Mouse (Mus musculus) gonadal fat pad, adult 2 months (tissue): ENCODE measurements around the gene Auh. TPM values are rescaled to one million over a fixed set of nuclear protein-coding genes. Genes with fewer than 3 reads are reported as not detected.

Experiments
- DNase-seq: peaks from one replicate; pipeline ENCODE4 v3.0.0-alpha.2; 2012; ENCODE audit warnings: low read depth
- polyA plus RNA-seq: library from polyadenylated mRNA; depleted of rRNA; stranded (reverse); fragments of >200 nt; gene quantifications from 2 replicates; pipeline ENCODE4 v1.2.3, GENCODE M21; 2012; rRNA removed

The Auh gene
- polyA plus RNA-seq, result 37.9 and 47.3 TPM in 2 replicates

- peak; percentile 34 for DNase-seq
Observed at GRCm38 (mm10) chr13:52929209-52930171, at the start of gene Auh. Auh (minus strand) TSS chr13:52929681.

DNA sequence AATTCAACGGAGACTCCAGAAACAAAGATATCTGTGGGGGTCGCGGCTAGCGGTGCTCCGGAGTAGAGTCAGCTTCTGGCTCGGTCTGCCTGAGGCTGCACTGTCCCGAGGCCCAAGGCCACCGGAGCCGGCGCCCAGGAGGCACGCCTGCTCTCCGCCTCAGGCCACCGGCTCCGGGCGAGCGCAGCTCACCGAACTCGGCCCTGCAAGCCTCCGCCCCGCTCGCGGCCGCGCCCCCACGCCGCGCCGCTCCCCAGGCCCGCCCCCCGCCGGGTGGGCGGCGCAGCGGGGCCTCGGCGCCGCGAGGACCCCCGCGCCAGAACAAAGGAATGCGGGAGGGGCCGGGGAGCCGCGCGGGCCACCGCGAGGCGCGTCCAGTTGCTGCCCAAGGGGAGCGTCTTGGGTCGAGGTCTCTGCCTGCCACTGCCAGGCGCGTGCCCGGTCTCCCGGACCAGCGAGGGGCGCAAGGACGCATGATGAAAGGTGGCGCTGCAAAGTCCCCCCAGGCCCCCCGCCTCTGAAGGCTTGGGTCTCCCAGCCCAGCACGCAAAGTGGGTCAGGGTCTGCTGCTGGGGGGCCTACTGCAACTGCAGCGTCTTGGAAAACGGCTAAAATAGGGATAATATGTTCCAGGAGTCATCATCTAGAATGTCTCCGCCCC is 49.0 kb upstream of the Auh start:
- DNase-seq, result no peak

DNA sequence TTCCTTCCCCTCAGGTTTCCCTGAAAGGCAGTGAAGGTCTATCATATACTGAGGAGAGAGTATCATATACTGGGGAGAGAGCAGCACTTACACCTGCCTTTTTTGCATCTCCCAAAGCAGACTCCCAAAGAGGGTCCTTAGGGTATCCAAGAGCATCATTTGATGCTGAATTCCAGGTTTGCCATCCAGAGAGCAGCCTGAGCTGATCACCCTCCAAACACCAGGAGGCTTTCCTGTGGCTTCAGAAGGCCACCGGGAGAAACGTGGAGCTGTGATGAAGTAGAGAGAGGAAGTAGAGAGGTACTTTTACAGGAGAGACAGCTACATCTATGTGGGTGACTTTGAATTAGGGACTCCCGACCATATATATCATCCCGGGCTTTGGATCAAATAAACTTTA is 48.3 kb upstream of the Auh start:
- DNase-seq, result no peak

DNA sequence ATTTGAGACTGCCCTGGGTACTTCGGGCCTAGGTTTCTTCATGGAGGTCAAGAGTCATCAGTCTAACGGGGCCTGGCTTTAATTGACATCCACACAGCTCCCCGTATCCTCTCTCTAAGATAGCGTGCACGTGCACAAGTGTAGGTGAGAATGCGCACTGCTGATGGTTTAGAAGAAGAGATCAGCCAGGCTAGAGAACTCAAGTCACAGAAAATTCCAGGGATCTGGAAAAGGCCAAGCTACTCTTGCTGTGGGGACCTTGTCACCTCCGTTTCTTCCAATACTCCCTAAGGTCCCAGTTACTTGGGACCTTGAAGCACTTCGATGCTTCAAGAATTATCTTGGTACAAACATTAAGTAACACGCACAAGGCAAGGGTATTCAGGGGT is 47.7 kb upstream of the Auh start:
- no peak for DNase-seq

DNA sequence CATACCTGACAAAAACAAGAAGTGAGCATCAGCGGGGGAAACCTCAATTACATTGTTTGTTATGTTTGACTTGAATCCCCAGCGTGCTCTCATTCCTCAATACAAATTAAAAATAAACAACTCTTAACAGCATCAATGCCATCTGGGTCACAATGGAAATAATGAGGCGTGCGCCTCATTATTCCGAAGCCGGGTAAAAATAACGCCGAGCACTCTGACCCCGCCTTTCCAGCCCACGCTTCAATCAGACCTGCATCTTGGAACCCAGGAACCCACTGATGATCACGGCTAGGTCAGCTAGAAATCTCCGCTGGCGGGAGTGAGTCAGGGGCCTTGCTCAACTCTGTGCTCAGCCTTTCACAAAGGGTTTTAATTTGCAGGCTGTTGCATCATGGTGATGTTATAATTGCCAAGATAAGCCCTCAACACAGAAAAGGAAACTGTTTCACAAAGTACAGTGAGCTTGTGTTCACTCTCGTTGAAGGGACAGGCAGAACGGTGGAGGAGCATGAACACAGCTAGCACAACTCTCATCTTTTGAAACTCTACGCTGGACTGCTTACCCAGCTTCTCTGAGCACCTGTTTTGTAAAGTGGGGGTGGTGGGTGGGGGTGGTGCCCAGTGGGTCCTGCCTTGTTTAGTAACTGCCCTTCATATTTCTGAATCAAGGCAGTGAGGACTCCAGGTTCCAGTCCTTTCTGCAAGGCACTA is 47.2 kb upstream of the Auh start:
- DNase-seq, result peak; percentile 92

DNA sequence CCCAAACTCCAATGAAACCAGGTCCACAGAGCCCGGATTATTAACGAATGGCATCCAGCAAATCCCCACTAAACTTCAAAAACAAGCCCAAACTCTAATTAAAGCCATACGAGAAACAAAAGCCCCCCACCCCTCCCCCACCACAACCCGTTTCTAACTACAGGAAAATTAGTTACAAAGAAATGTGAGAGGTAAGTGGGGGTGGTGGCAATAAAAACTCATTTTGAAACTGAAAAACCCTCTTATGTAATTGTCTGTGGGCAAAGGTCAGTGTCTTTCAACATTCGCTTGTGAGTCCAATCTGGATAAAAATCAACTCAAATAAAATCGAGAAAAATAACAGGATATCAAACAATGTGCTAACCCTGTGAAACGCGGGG is 46.6 kb upstream of the Auh start:
- DNase-seq, result no peak

GRCm38 (mm10) chr13:52974676-52975075 is 45.2 kb upstream of the Auh start:
- DNase-seq, result no peak

DNA sequence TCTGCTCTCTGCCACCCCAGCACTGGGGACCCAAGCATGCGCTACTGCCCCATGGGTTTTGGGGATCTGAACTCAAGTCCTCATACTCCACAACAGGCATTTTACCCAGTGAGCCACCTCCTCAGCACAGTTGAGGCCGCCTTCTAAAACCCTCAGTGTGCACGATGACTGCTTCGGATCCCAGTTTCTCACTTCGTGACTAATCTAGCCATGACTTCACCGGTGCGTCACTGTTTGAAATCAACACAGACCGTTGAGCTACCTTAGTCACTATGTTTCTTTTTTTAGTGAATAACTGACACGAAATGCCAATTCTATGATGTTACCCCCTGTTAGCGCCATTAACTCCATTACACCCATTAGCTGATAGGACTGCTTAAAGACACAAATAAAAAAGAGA is 43.9 kb upstream of the Auh start:
- DNase-seq, result no peak

- DNase-seq, result no peak
Observed at GRCm38 (mm10) chr13:52972626-52973025, 43.1 kb upstream of the Auh start.

DNA sequence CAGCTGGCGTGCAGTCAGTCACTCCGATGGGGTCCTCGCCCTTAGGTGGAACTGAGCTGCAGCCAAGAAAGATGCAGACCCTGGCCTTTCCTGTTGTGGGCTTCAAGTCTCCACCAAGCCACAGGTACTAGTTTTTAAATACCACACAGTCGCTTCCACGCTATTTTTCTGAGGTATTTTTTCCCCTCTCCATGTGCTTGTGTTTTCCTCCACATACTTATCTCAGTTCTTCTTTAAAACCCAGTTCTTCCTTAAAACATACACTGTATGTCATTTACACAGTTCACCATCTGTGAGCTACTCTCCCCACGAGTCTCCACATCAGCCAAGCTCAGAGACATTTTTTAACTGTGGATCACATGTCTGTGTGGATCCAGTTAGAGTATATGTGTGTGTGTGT is 41.4 kb upstream of the Auh start:
- no peak for DNase-seq

DNA sequence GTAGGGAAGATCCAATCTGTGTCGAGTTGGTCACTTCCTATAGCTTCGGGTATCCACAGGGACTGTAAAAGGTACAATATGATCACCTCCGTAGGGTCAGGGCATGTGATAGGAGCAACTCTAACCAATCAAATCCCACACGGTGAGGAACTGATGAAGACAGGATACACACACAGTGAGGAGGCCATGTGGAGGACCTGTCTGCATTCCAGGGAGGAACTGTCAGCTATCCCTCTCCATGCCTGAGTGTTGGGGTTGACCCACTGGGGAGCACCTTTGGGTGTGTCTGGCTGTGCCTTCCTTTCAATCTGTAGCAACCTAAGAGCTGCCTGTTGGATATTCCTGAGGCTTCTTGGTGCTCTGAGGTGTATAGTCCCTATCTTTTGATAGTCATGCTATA is 33.4 kb upstream of the Auh start:
- no peak for DNase-seq

- DNase-seq, result no peak
Observed at GRCm38 (mm10) chr13:52962361-52962760, 32.9 kb upstream of the Auh start.

DNA sequence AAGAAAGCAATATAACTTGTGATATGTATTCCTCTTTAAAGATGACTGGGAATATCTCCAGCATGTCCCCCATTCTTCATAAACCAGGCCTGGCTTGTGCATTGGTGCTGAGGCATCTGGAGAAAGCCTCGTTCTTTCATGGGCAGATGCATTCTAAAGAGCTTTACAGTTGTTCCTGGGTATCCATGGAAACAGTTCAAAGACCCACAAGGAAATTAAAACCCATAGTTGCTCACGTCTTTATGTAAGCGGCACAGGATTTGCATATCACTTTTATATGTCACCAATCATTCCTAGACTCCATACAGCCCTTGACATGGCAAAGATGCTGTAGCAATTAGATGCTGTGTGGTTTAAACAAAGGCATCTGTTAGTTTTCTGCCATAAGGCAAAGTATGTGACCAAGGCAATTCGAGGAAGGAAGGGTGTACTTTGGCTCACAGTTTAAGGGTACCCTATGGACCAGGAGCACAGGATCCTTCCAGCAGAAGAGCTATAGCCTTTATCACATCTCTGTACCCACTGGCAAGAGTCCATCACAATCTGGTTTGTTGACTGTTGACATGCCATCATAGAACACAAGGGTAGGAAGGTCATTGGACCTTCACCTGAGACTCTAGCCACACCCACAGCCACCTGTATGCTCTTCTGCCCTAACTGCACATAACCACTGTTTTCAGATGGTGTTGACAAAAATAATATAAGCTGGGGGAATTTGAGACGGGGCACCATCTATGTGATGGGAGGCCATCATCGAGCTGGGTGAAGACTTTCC is 24.5 kb upstream of the Auh start:
- DNase-seq, result no peak

GRCm38 (mm10) chr13:52949211-52949610 is 19.7 kb upstream of the Auh start:
- no peak for DNase-seq

DNA sequence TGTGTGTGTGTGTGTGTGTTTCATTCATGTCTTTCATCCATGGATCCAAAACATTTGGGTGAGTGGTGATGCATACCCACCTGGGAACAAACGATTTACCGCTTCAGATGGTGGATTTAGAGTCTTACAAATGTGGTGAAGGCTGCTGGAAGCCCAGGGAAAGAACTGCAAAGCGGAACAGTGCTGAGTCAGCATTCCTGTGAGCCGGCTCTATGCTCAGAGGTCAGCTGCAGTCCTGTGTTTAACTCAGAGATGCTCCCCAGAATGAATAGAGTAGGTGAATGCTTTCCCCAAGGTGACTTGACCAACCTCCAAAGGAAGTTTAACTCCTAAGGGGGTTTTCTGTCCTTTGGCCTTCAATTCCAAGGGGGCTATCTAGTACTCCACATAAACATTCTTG is 18.1 kb upstream of the Auh start:
- no peak for DNase-seq

DNA sequence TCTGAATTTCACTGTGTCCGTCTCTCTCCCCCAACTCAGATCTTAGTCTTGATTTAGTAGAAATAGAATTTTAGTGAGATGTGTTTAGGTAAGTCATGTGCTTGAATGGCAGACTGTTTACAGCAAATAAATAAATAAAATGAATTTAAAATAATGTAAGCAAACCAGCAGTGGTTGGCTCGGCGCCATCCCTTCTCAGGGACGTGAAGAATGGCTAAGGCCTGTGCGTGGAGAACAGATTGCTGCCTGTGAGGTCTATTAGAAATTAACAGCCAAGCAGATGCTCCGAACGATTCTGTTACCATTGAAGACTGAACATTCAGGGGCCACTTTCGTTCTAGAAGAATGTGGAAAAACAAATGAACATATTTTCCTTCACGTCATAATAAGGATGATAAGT is 16.3 kb upstream of the Auh start:
- DNase-seq, result no peak

DNA sequence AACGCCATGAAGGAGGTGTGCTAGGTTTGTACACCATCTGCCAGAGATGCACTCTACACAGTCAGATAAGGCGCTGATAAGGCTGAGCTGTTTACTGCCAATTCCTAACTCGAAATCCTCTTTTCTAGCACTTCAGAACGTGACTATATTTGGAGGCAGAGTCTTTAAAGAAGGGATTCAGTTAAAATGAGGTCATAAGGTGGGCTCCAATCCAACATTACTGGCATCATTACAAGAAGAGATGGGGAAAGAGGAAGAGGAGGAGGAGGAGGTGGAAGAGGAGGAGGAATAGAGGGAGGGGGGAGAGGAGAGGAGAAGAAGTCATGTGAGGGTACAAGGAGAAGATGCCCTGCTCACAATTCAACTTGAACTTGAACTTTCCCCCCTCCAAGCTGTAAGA is 14.6 kb upstream of the Auh start:
- DNase-seq, result no peak

DNA sequence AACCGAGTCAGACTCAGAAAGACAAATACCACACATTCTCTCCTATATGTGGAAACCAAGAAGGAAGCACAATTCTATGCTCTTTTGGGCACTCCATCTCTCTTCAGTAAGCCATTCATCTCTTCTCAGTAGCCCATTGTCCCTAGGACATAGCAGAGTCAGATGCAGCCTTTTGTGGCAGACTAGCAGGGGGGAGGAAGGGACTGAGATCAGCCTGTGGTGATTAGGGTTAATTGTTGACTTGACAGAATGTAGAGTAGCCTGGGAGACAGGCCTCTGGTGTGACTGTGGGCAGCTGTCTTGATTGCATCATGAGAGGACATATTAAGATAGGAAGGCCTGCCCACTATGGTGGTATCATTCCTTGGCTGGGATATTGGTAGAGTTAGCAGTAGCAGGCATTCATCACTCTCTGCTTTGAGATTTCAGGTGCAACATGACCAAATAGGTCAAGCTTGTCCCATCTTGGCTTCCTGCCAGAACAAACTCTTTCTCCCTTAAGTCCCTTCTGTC is 13.5 kb upstream of the Auh start:
- DNase-seq, result no peak

DNA sequence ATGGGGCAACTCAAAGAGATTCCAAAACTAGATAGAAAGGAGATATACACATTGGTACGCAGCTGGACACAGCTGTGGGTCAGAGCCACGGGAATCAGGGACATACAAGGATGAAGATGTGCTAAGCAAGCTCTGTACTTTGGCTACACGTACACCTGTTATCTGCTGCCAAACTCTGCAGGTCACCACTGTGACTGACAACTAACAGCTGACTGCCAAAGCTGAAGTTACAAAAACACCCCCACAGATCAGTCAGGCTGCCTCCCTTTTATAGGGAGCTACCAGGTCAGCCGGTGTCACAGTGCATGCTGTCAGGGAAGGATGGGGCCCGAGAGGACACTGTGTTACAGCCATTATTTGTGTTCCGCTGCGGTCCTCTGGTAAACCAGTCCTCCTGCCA is 11.5 kb upstream of the Auh start:
- DNase-seq, result no peak

GRCm38 (mm10) chr13:52930582-52930981 is 1.1 kb upstream of the Auh start:
- no peak for DNase-seq

DNA sequence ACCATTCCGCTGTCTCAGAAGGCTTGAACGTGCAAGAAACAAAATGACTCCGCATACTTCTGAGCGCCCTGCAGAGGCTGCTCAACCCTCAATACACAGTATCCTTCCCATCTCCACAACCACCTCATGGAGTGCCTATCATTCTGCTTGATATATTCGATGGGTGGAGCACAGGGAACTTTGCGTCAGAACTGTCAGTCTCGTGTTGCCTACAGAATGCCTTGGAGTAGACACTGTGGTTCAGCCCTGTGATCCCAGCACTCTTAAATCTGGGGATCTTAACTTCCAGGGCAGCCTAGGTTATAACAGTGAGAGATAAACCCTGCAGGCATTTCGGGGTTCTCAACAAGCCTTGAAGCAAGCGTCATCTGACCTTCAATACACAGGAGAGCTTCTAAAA is 1.1 kb downstream of the Auh start:
- DNase-seq, result no peak

GRCm38 (mm10) chr13:52924457-52924856 is 5.0 kb downstream of the Auh start:
- no peak for DNase-seq
